Comparison of ENCODE assay signal across 27 mouse cellular contexts in the genomic region with DNA sequence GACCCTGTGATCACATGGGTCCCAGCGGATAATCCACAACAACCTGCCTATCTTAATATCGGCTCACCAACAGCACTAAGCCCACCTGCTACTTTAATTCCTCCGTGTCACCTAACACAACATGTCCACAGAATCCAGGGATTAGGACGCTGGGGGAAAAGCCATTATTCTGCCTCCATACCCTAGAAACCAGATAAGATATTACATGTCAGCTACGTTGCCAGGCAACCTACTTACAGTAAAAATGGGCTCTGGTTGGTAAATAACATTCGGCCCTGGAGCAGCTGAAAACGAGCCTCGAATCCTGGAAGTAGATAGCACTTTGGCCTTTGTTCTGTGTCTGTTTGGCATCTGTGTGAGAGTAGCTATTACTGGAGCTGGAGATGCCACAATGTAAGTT. TPM values are rescaled to one million over a fixed set of nuclear protein-coding genes. Genes with fewer than 3 reads are reported as not detected.
A peak's percentile ranks its signal among the peaks of the same experiment; 100 is the strongest.
DNase-seq lines count a peak whose midpoint lies in the region; ATAC-seq and TF ChIP-seq lines count a peak whose summit lies in the region.
"Had no signal": no experiment of that assay in that cellular context is flagged by ENCODE, and none has a peak within 500 bp of the region (broad histone marks: within the 10 kb centered on the region; RNA-seq: fewer than 3 reads in every experiment).

No protein-coding gene starts in this region.

- DNase-seq in forebrain, postnatal 0 days, result no peak
- no peak for DNase-seq in forebrain, embryonic 14.5 days (ENCODE audit: low spot score)
- no peak for DNase-seq in midbrain, embryonic 11.5 days (ENCODE audit: low spot score, missing footprints)
- peak; percentile 26 for DNase-seq in brain, embryonic 14.5 days (ENCODE audit: low read depth)
- DNase-seq in midbrain, postnatal 0 days (ENCODE audit: low spot score), result peak; percentile 9
- no peak for DNase-seq in hindbrain, embryonic 10.5 days (ENCODE audit: low spot score)
- no peak for DNase-seq in ovary, postnatal 36 days (ENCODE audit: low spot score)
- DNase-seq: adrenal gland, adult 2 months; adrenal gland, postnatal 14 days; B cell, adult 2 months; cerebellum, adult 18-20 months; cerebellum, adult 9-10 months; cerebellum, postnatal 14 days; gastrocnemius, adult 2 months; gastrocnemius, postnatal 14 days; heart, adult 11 months had no signal

- no peak overlapping the region for H3K27ac ChIP-seq in forebrain, postnatal 0 days (ENCODE audit: low read depth, low read length)
- no peak overlapping the region for H3K27ac ChIP-seq in forebrain, embryonic 14.5 days (ENCODE audit: low read depth, low read length)
- H3K27ac ChIP-seq in midbrain, embryonic 11.5 days (ENCODE audit: low read depth, low read length), result no peak overlapping the region
- H3K27ac ChIP-seq in midbrain, embryonic 13.5 days, result no peak overlapping the region
- peak overlapping the region; percentile 43; the same call in 1 of the 2 replicates for H3K27ac ChIP-seq in midbrain, postnatal 0 days (ENCODE audit: low read depth, low read length)
- no peak overlapping the region for H3K27ac ChIP-seq in hindbrain, embryonic 10.5 days
- H3K27ac ChIP-seq: embryonic facial prominence, embryonic 12.5 days; forebrain, embryonic 12.5 days; gastrocnemius, adult 2 months; hindbrain, embryonic 15.5 days had no signal

- H3K4me1 ChIP-seq in forebrain, postnatal 0 days (ENCODE audit: insufficient read depth), result no peaks in the 10 kb centered on the region
- no peaks in the 10 kb centered on the region for H3K4me1 ChIP-seq in forebrain, embryonic 14.5 days (ENCODE audit: control insufficient read depth, insufficient read depth, low read length)
- H3K4me1 ChIP-seq in midbrain, embryonic 11.5 days (ENCODE audit: control insufficient read depth, insufficient read depth, low read length), result no peaks in the 10 kb centered on the region
- no peaks in the 10 kb centered on the region for H3K4me1 ChIP-seq in midbrain, embryonic 13.5 days (replicated peaks)
- no peaks in the 10 kb centered on the region for H3K4me1 ChIP-seq in midbrain, postnatal 0 days (ENCODE audit: insufficient read depth, low read length)
- H3K4me1 ChIP-seq in hindbrain, embryonic 10.5 days (replicated peaks), result 0 out of 2 replicates have a peak, but pooled peaks cover 3% of the 10 kb centered on the region
- H3K4me1 ChIP-seq: embryonic facial prominence, embryonic 12.5 days; forebrain, embryonic 12.5 days; hindbrain, embryonic 15.5 days had no signal

- no peaks in the 10 kb centered on the region for H3K9me3 ChIP-seq in forebrain, postnatal 0 days (ENCODE audit: low read length)
- H3K9me3 ChIP-seq in forebrain, embryonic 14.5 days (replicated peaks; ENCODE audit: control insufficient read depth, low read length), result no peaks in the 10 kb centered on the region
- H3K9me3 ChIP-seq in midbrain, embryonic 11.5 days (ENCODE audit: control insufficient read depth, low read length), result no peaks in the 10 kb centered on the region
- H3K9me3 ChIP-seq in midbrain, embryonic 13.5 days, result no peaks in the 10 kb centered on the region
- H3K9me3 ChIP-seq in midbrain, postnatal 0 days (ENCODE audit: low read length), result no peaks in the 10 kb centered on the region
- H3K9me3 ChIP-seq in hindbrain, embryonic 10.5 days, result no peaks in the 10 kb centered on the region
- H3K9me3 ChIP-seq: embryonic facial prominence, embryonic 12.5 days; forebrain, embryonic 12.5 days; G1E; hindbrain, embryonic 15.5 days had no signal

- no peaks in the 10 kb centered on the region for H3K27me3 ChIP-seq in forebrain, postnatal 0 days (ENCODE audit: insufficient read depth, low read length)
- no peaks in the 10 kb centered on the region for H3K27me3 ChIP-seq in forebrain, embryonic 14.5 days (replicated peaks; ENCODE audit: control insufficient read depth, insufficient read depth, low read length)
- H3K27me3 ChIP-seq in midbrain, embryonic 11.5 days (ENCODE audit: control insufficient read depth, insufficient read depth, low read length), result no peaks in the 10 kb centered on the region
- H3K27me3 ChIP-seq in midbrain, embryonic 13.5 days, result no peaks in the 10 kb centered on the region
- H3K27me3 ChIP-seq in midbrain, postnatal 0 days (ENCODE audit: insufficient read depth, low read length), result no peaks in the 10 kb centered on the region
- no peaks in the 10 kb centered on the region for H3K27me3 ChIP-seq in hindbrain, embryonic 10.5 days (ENCODE audit: insufficient read depth, poor library complexity, severe bottlenecking)
- H3K27me3 ChIP-seq: CH12.LX; embryonic facial prominence, embryonic 12.5 days; forebrain, embryonic 12.5 days; hindbrain, embryonic 15.5 days had no signal

- H3K4me3 ChIP-seq in forebrain, postnatal 0 days (ENCODE audit: low read depth, low read length), result no peak overlapping the region
- H3K4me3 ChIP-seq in forebrain, embryonic 14.5 days (ENCODE audit: low read depth, low read length), result no peak overlapping the region
- H3K4me3 ChIP-seq in midbrain, embryonic 11.5 days (ENCODE audit: low read depth, low read length), result no peak overlapping the region
- H3K4me3 ChIP-seq in midbrain, embryonic 13.5 days (replicated peaks), result no peak overlapping the region
- no peak overlapping the region for H3K4me3 ChIP-seq in midbrain, postnatal 0 days (ENCODE audit: low read depth, low read length)
- no peak overlapping the region for H3K4me3 ChIP-seq in hindbrain, embryonic 10.5 days
- H3K4me3 ChIP-seq: embryonic facial prominence, embryonic 12.5 days; erythroblast, embryonic 14.5 days; forebrain, embryonic 12.5 days; gastrocnemius, adult 2 months; hindbrain, embryonic 15.5 days had no signal

- WGBS in forebrain, postnatal 0 days, result 75% methylated on average over 8 of the region's 8 CpGs
- 83% methylated on average over 8 of the region's 8 CpGs for WGBS in forebrain, embryonic 14.5 days
- 87% methylated on average over 8 of the region's 8 CpGs for WGBS in midbrain, embryonic 11.5 days
- WGBS in midbrain, embryonic 13.5 days, result 71% methylated on average over 8 of the region's 8 CpGs
- 59% methylated on average over 8 of the region's 8 CpGs for WGBS in midbrain, postnatal 0 days
- 90% methylated on average over 8 of the region's 8 CpGs for WGBS in hindbrain, embryonic 10.5 days

- no peaks in the 10 kb centered on the region for H3K36me3 ChIP-seq in forebrain, postnatal 0 days (ENCODE audit: insufficient read depth)
- H3K36me3 ChIP-seq in forebrain, embryonic 14.5 days (ENCODE audit: control insufficient read depth, insufficient read depth, low read length), result no peaks in the 10 kb centered on the region
- H3K36me3 ChIP-seq in midbrain, embryonic 11.5 days (ENCODE audit: control insufficient read depth, insufficient read depth, low read length), result no peaks in the 10 kb centered on the region
- no peaks in the 10 kb centered on the region for H3K36me3 ChIP-seq in midbrain, embryonic 13.5 days
- no peaks in the 10 kb centered on the region for H3K36me3 ChIP-seq in midbrain, postnatal 0 days (ENCODE audit: insufficient read depth, low read length)
- H3K36me3 ChIP-seq in hindbrain, embryonic 10.5 days, result no peaks in the 10 kb centered on the region
- H3K36me3 ChIP-seq: embryonic facial prominence, embryonic 12.5 days; forebrain, embryonic 12.5 days; G1E; hindbrain, embryonic 15.5 days had no signal

- TF ChIP-seq POLR2A in brain, embryonic 14.5 days (IDR thresholded peaks at IDR 0.05; ENCODE audit: borderline replicate concordance, extremely low read depth, insufficient read depth, insufficient read length, poor library complexity, severe bottlenecking), result no peak

- H3K4me2 ChIP-seq in forebrain, postnatal 0 days (ENCODE audit: low read depth), result no peak overlapping the region
- no peak overlapping the region for H3K4me2 ChIP-seq in forebrain, embryonic 14.5 days (ENCODE audit: low read length)
- H3K4me2 ChIP-seq in midbrain, embryonic 11.5 days, result no peak overlapping the region
- no peak overlapping the region for H3K4me2 ChIP-seq in midbrain, embryonic 13.5 days (replicated peaks)
- no peak overlapping the region for H3K4me2 ChIP-seq in midbrain, postnatal 0 days (ENCODE audit: low read depth, low read length, poor library complexity, severe bottlenecking)
- H3K4me2 ChIP-seq: embryonic facial prominence, embryonic 12.5 days; forebrain, embryonic 12.5 days; heart, embryonic 11.5 days; hindbrain, embryonic 15.5 days had no signal

- H3K9ac ChIP-seq in forebrain, postnatal 0 days, result no peak overlapping the region
- H3K9ac ChIP-seq in forebrain, embryonic 14.5 days (ENCODE audit: low read length), result no peak overlapping the region
- no peak overlapping the region for H3K9ac ChIP-seq in midbrain, embryonic 11.5 days (ENCODE audit: low read length)
- no peak overlapping the region for H3K9ac ChIP-seq in midbrain, embryonic 13.5 days (replicated peaks)
- H3K9ac ChIP-seq in midbrain, postnatal 0 days (replicated peaks; ENCODE audit: low read length, poor library complexity, severe bottlenecking), result no peak overlapping the region
- H3K9ac ChIP-seq: embryonic facial prominence, embryonic 12.5 days; forebrain, embryonic 12.5 days; hindbrain, embryonic 15.5 days had no signal

- peak; percentile 40 for ATAC-seq in forebrain, postnatal 0 days
- ATAC-seq in forebrain, embryonic 14.5 days, result no peak
- 0 out of 2 replicates have a peak, but pooled peaks have one; percentile 19 for ATAC-seq in midbrain, embryonic 11.5 days (ENCODE audit: low FRiP score)
- no peak; the same call in 1 of the 2 replicates for ATAC-seq in midbrain, embryonic 13.5 days
- no peak for ATAC-seq in midbrain, postnatal 0 days (ENCODE audit: low FRiP score)
- ATAC-seq: forebrain, embryonic 16.5 days; intestine, postnatal 0 days had no signal

- TF ChIP-seq CTCF in forebrain, postnatal 0 days (IDR thresholded peaks at IDR 0.05; ENCODE audit: low read depth), result no peak
- TF ChIP-seq CTCF in brain, embryonic 14.5 days (IDR thresholded peaks at IDR 0.05; ENCODE audit: borderline replicate concordance, extremely low read depth, insufficient read depth, insufficient read length), result no peak
- no peak for TF ChIP-seq CTCF in midbrain, postnatal 0 days (IDR thresholded peaks at IDR 0.05)

RNA-seq across cellular contexts. Expression of a gene that starts 14.9 kb away (rescaled TPM):
- 88.4 and 114 TPM in 2 replicates for total RNA-seq in forebrain, postnatal 0 days (2014; rRNA removed)
- 71.2 and 91.4 TPM in 2 replicates for polyA plus RNA-seq in forebrain, postnatal 0 days (2015; fragmentation: Nextera tagmentation; extraction: Ambion mirVana)
- polyA plus RNA-seq in forebrain, embryonic 14.5 days (2014; fragmentation: Nextera tagmentation; extraction: Ambion mirVana), result 23.5 and 29.1 TPM in 2 replicates
- polyA plus RNA-seq in midbrain, embryonic 11.5 days (2014; fragmentation: Nextera tagmentation; extraction: Ambion mirVana), result 2.0 and 2.6 TPM in 2 replicates
- 14.3 and 15.3 TPM in 2 replicates for polyA plus RNA-seq in midbrain, embryonic 13.5 days (2015; fragmentation: Nextera tagmentation; extraction: Ambion mirVana)
- polyA plus RNA-seq in brain, embryonic 14.5 days (2012; rRNA removed), result 22.8 and 37.7 TPM in 2 replicates
- total RNA-seq in midbrain, postnatal 0 days (2014; rRNA removed), result 178 and 187 TPM in 2 replicates
- 144 and 150 TPM in 2 replicates for polyA plus RNA-seq in midbrain, postnatal 0 days (2015; fragmentation: Nextera tagmentation; extraction: Ambion mirVana)
- polyA plus RNA-seq in hindbrain, embryonic 10.5 days (2016; fragmentation: Nextera tagmentation; extraction: Ambion mirVana), result 1.7 and 2.9 TPM in 2 replicates
- total RNA-seq: CH12.LX; hematopoietic stem cell, adult 5-6 weeks had no signal
- polyA plus RNA-seq: erythroblast, embryonic 14.5 days; G1E had no signal

Comparison
In these comparisons a context has a peak if more than half of its experiments do, and no peak if none do; other contexts are left out.
1. ATAC-seq: peak in forebrain, postnatal 0 days (single experiment) and midbrain, embryonic 11.5 days (single experiment); none in forebrain, embryonic 14.5 days (single experiment), midbrain, embryonic 13.5 days (single experiment) and midbrain, postnatal 0 days (single experiment).
2. DNase-seq: peak in brain, embryonic 14.5 days (single experiment) and midbrain, postnatal 0 days (single experiment); none in forebrain, postnatal 0 days (single experiment), forebrain, embryonic 14.5 days (single experiment), midbrain, embryonic 11.5 days (single experiment), hindbrain, embryonic 10.5 days (single experiment) and ovary, postnatal 36 days (single experiment).